Mouse (Mus musculus) adrenal gland, postnatal 0 days (tissue): ENCODE results near the gene Acot9. TPM values are rescaled to one million over a fixed set of nuclear protein-coding genes. Genes with fewer than 3 reads are reported as not detected.

Source experiments
- polyA plus RNA-seq: library from polyadenylated mRNA; unstranded; fragments of >200 nt; fragmentation: Nextera tagmentation; extraction: Ambion mirVana; gene quantifications from 2 replicates; pipeline ENCODE4 v1.2.1, GENCODE M21; 2015

The Acot9 gene
- 67.1 and 69.9 TPM in 2 replicates for polyA plus RNA-seq

DNA sequence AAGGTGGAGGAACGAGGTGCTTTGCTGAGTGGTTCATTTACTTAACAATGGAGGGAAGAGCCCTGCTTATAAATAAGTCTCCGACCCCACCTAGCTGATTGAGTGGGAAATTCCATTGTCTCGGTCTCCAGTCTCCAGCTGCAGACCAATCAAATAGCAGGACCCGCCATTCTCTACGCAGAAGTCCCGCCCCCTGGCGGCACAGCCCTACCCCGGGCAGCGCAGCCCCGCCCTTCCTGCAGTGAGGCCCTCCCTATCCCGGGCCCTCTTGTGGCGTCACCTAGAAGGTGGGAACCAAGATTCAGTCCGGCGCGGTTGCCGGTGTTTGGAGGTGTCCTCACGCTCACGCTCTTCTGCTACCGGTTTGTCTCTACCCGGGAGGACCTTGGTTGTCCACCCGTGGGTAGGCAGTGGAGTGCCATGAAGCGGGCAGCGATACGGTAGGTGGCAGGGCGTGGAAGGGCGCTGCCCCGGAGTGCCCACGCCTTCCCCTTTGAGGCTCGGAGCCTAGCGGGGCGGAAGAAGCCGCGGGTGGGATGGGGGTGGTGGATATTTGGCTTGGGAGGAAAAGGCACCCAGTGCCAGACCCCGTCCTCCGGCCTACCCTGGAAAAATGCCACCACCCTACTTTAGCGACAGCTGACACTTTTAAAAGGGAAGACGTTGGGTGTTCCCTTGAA is at the start of gene Acot9:
Acot9 (plus strand) TSS at position 209 of the 680 bp plus-strand sequence.

DNA sequence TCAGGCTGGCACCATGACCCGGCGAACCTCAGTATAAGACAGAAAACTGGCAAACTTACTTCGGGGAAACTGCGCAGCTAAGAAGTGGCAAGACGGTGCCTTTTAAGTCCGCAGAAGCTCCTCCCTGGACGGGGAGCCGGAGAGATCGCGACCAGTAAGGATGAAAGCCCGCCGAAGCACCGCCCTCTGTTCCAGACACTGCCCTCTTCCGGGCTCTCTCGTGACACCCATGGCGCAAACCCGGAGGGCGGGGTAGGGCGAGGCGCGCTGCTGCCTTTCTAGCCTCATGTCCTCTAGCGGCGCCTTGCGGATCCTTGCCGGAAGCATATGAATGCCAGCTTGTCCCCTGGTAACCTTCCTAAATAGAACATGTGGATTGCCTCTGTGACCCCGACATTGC is 46.0 kb upstream of the Acot9 start, which contains the start of gene Sat1:
Sat1 (minus strand) TSS at position 179 of the 400 bp plus-strand sequence.

DNA sequence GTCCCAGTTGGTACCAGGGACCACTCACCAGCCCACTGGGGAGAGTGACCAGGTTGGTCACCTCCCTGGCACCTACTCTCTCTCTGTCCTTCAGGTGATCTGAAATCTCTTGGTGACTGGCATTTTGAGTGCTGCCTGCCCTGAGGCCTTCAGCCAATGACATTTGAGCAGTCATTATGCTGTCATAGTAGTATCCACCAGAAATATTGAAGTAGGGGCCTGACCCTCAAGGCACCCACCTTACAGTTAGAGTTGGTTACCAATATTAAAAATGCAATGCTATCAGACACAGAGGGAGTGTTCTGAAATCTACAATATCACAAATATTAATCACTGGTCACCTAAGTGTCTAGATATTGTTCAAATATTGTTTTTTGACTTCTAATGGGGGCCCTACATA is 78.4 kb downstream of the Acot9 start, which contains the start of gene Prdx4:
Prdx4 (minus strand) TSS at position 101 of the 400 bp plus-strand sequence.

Other genes with a start within 250 kb of the Acot9 start
- not detected in 2 replicates for gene Magea5, start 199.3 kb upstream of the Acot9 start, polyA plus RNA-seq
- gene Magea1, start 172.7 kb upstream of the Acot9 start, polyA plus RNA-seq = not detected in 2 replicates
- not detected in 2 replicates for gene Magea2, start 168.8 kb upstream of the Acot9 start, polyA plus RNA-seq
- not detected in 2 replicates for gene Cldn34b2, start 134.0 kb upstream of the Acot9 start, polyA plus RNA-seq
- gene Sat1, start 46.0 kb upstream of the Acot9 start, polyA plus RNA-seq = 360 and 519 TPM in 2 replicates
- gene Prdx4, start 78.3 kb downstream of the Acot9 start, polyA plus RNA-seq = 263 and 352 TPM in 2 replicates